Mouse (Mus musculus): ENCODE data around the gene Sema4d. TPM values are rescaled to one million over a fixed set of nuclear protein-coding genes. Genes with fewer than 3 reads are reported as not detected.

Sema4d gene
- polyA plus RNA-seq, 1 experiment from 2014 or later: 4.9 TPM

- Histone ChIP-seq H3K27ac (ENCODE audit: low read length) (no peak overlapping the region), H3K4me2 (replicated peaks; ENCODE audit: low read depth, low read length) (no peak overlapping the region), H3K36me3 (ENCODE audit: insufficient read depth, low read length) (no peaks in the 10 kb centered on the region), H3K4me3 (ENCODE audit: low read depth, low read length) (no peak overlapping the region), H3K9me3 (ENCODE audit: low read length) (no peaks in the 10 kb centered on the region), H3K27me3 (replicated peaks; ENCODE audit: insufficient read depth, low read length) (peaks cover 6% of the 10 kb centered on the region; the same call in 1 of the 2 replicates), H3K4me1 (ENCODE audit: insufficient read depth, low read depth, low read length) (peaks cover 6% of the 10 kb centered on the region; the same call in 1 of the 2 replicates), H3K9ac (replicated peaks; ENCODE audit: low read depth) (no peak overlapping the region)
- DNase-seq (ENCODE audit: low spot score) (no peak), ATAC-seq (no peak)
- whole genome bisulfite sequencing: 52% methylated on average over 5 of the region's 7 CpGs
- TF ChIP-seq CTCF (IDR thresholded peaks at IDR 0.05) (no peak), EP300 (IDR thresholded peaks at IDR 0.05) (no peak)
Measured at GRCm38 (mm10) chr13:51793948-51794347, 401 bp upstream of the Sema4d start.

GRCm38 (mm10) chr13:51792729-51793424 is 670 bp downstream of the Sema4d start:
- Histone ChIP-seq H3K36me3 (ENCODE audit: insufficient read depth, low read length) (no peaks in the 10 kb centered on the region), H3K4me2 (replicated peaks; ENCODE audit: low read depth, low read length) (peak overlapping the region; percentile 84), H3K4me3 (ENCODE audit: low read depth, low read length) (peak overlapping the region; percentile 63), H3K9me3 (ENCODE audit: low read length) (no peaks in the 10 kb centered on the region), H3K27ac (ENCODE audit: low read length) (peak overlapping the region; percentile 15; the same call in 1 of the 2 replicates), H3K4me1 (ENCODE audit: insufficient read depth, low read depth, low read length) (peaks cover 6% of the 10 kb centered on the region; the same call in 1 of the 2 replicates), H3K27me3 (replicated peaks; ENCODE audit: insufficient read depth, low read length) (peaks cover 6% of the 10 kb centered on the region; the same call in 1 of the 2 replicates), H3K9ac (replicated peaks; ENCODE audit: low read depth) (peak overlapping the region; percentile 51)
- WGBS: 2% methylated on average over 42 of the region's 43 CpGs
- ATAC-seq (peak; percentile 73), DNase-seq (ENCODE audit: low spot score) (peak; percentile 56)
- no peak for TF ChIP-seq CTCF (IDR thresholded peaks at IDR 0.05)
- TF ChIP-seq EP300 (IDR thresholded peaks at IDR 0.05): no peak

GRCm38 (mm10) chr13:51792135-51792573 is 1.4 kb downstream of the Sema4d start:
- Histone ChIP-seq H3K27me3 (replicated peaks; ENCODE audit: insufficient read depth, low read length) (peaks cover 6% of the 10 kb centered on the region; the same call in 1 of the 2 replicates), H3K36me3 (ENCODE audit: insufficient read depth, low read length) (no peaks in the 10 kb centered on the region), H3K9ac (replicated peaks; ENCODE audit: low read depth) (no peak overlapping the region), H3K27ac (ENCODE audit: low read length) (no peak overlapping the region), H3K4me1 (ENCODE audit: insufficient read depth, low read depth, low read length) (peaks cover 6% of the 10 kb centered on the region; the same call in 1 of the 2 replicates), H3K9me3 (ENCODE audit: low read length) (no peaks in the 10 kb centered on the region), H3K4me2 (replicated peaks; ENCODE audit: low read depth, low read length) (peak overlapping the region; percentile 84), H3K4me3 (ENCODE audit: low read depth, low read length) (peak overlapping the region; percentile 63)
- TF ChIP-seq CTCF (IDR thresholded peaks at IDR 0.05): no peak
- no peak for TF ChIP-seq EP300 (IDR thresholded peaks at IDR 0.05)
- WGBS: 32% methylated on average over 11 of the region's 11 CpGs
- DNase-seq (ENCODE audit: low spot score) (no peak), ATAC-seq (no peak)

- no peak for ATAC-seq
- H3K4me1 ChIP-seq (ENCODE audit: insufficient read depth, low read depth, low read length): peaks cover 6% of the 10 kb centered on the region; the same call in 1 of the 2 replicates
- no peak overlapping the region for H3K9ac ChIP-seq (replicated peaks; ENCODE audit: low read depth)
- no peak overlapping the region for H3K4me2 ChIP-seq (replicated peaks; ENCODE audit: low read depth, low read length)
- WGBS: 57% methylated on average over 3 of the region's 3 CpGs
- TF ChIP-seq CTCF (IDR thresholded peaks at IDR 0.05): no peak
- H3K4me3 ChIP-seq (ENCODE audit: low read depth, low read length): no peak overlapping the region
- H3K27ac ChIP-seq (ENCODE audit: low read length): no peak overlapping the region
- DNase-seq (ENCODE audit: low spot score): no peak
- H3K36me3 ChIP-seq (ENCODE audit: insufficient read depth, low read length): no peaks in the 10 kb centered on the region
- no peaks in the 10 kb centered on the region for H3K9me3 ChIP-seq (ENCODE audit: low read length)
- peaks cover 6% of the 10 kb centered on the region; the same call in 1 of the 2 replicates for H3K27me3 ChIP-seq (replicated peaks; ENCODE audit: insufficient read depth, low read length)
Measured at GRCm38 (mm10) chr13:51791604-51792003, 1.9 kb downstream of the Sema4d start.

- DNase-seq (ENCODE audit: low spot score): no peak
- Histone ChIP-seq H3K9ac (replicated peaks; ENCODE audit: low read depth) (no peak overlapping the region), H3K9me3 (ENCODE audit: low read length) (no peaks in the 10 kb centered on the region), H3K4me2 (replicated peaks; ENCODE audit: low read depth, low read length) (no peak overlapping the region), H3K27ac (ENCODE audit: low read length) (no peak overlapping the region), H3K27me3 (replicated peaks; ENCODE audit: insufficient read depth, low read length) (peaks cover 6% of the 10 kb centered on the region; the same call in 1 of the 2 replicates), H3K4me1 (ENCODE audit: insufficient read depth, low read depth, low read length) (peaks cover 6% of the 10 kb centered on the region; the same call in 1 of the 2 replicates), H3K4me3 (ENCODE audit: low read depth, low read length) (no peak overlapping the region), H3K36me3 (ENCODE audit: insufficient read depth, low read length) (no peaks in the 10 kb centered on the region)
- WGBS: 49% methylated on average over 5 of the region's 5 CpGs
- TF ChIP-seq EP300 (IDR thresholded peaks at IDR 0.05) (no peak), CTCF (IDR thresholded peaks at IDR 0.05) (no peak)
- ATAC-seq: no peak
Measured at GRCm38 (mm10) chr13:51790793-51791192, 2.8 kb downstream of the Sema4d start.

- no peak for ATAC-seq
- Histone ChIP-seq H3K9me3 (ENCODE audit: low read length) (no peaks in the 10 kb centered on the region), H3K4me3 (ENCODE audit: low read depth, low read length) (no peak overlapping the region), H3K9ac (replicated peaks; ENCODE audit: low read depth) (no peak overlapping the region), H3K4me1 (ENCODE audit: insufficient read depth, low read depth, low read length) (peaks cover 4% of the 10 kb centered on the region; the same call in 1 of the 2 replicates), H3K27ac (ENCODE audit: low read length) (no peak overlapping the region), H3K27me3 (replicated peaks; ENCODE audit: insufficient read depth, low read length) (peaks cover 4% of the 10 kb centered on the region; the same call in 1 of the 2 replicates), H3K4me2 (replicated peaks; ENCODE audit: low read depth, low read length) (no peak overlapping the region), H3K36me3 (ENCODE audit: insufficient read depth, low read length) (no peaks in the 10 kb centered on the region)
- DNase-seq (ENCODE audit: low spot score): no peak
- WGBS: 38% methylated on average over 2 of the region's 2 CpGs
- no peak for TF ChIP-seq EP300 (IDR thresholded peaks at IDR 0.05)
- no peak for TF ChIP-seq CTCF (IDR thresholded peaks at IDR 0.05)
Measured at GRCm38 (mm10) chr13:51787858-51788257, 5.7 kb downstream of the Sema4d start.

All from lung, postnatal 0 days (tissue).